In the genomic region with DNA sequence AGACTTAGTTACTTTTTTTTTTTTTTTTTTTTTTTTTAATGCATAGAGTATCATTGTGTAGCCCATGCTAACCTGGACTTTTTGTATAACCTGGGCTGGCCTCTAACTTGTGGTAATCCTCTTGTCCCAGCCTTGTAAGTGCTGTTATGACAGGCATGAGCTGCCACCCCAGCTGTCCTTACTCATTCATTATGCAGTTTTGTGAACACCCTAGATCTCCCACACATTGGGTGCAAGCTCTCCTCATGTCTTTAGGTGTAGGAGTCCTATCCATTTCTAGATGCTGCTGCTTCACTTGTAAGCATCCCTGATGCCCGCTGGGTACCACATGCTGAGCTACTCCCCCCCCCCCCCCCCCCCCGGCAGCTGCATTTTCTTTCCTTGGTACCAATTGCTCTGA, we compare ENCODE assay signal across 11 mouse cellular contexts.
"Had no signal": no experiment of that assay in that cellular context is flagged by ENCODE, and none has a peak within 500 bp of the region (broad histone marks: within the 10 kb centered on the region; RNA-seq: fewer than 3 reads in every experiment).

No protein-coding gene starts in this region.

- DNase-seq: kidney, adult 11 months; kidney, adult 8-10 months; kidney, postnatal 10 days; kidney, postnatal 36 days; lung, adult 18-20 months; lung, postnatal 10 days; lung, postnatal 36 days; retina, postnatal 1 day; thymus, adult 2 months; thymus, postnatal 14 days; thymus, postnatal 4 days had no signal
